Mouse (Mus musculus) CH12.LX (cell line): ENCODE measurements at regions not wholly inside any gene's neighbourhood (a gene's known extent, or its start where the extent isn't known, plus 50 kb on each side); places are given as distances from the start of the nearest gene placed in this dataset.

Source experiments
- CTCF ChIP-seq, 2 experiments: IDR thresholded peaks in 1 of 2; conservative IDR thresholded peaks in 1 of 2; 2 replicates each; pipeline ENCODE4 v1.5.1; 2011 to 2012; ENCODE audit warnings: low read depth in 2 of 2, low read length in 2 of 2, improper control_type of control experiment in 1 of 2, inconsistent platforms in 1 of 2, mild to moderate bottlenecking in 1 of 2, moderate library complexity in 1 of 2
- MAX ChIP-seq: IDR thresholded peaks from 2 replicates; pipeline ENCODE4 v1.6.1; 2011; ENCODE audit warnings: low read length, improper control_type of control experiment
- NELFE ChIP-seq: IDR thresholded peaks from 2 replicates; pipeline ENCODE4 v1.6.1; 2011; ENCODE audit warnings: low read depth, low read length, improper control_type of control experiment
- POLR2A ChIP-seq: IDR thresholded peaks from 2 replicates; pipeline ENCODE4 v1.6.1; 2011; ENCODE audit warnings: low read depth, mild to moderate bottlenecking, improper control_type of control experiment, low read length
- RAD21 ChIP-seq: IDR thresholded peaks from 2 replicates; pipeline ENCODE4 v1.6.1; 2011; ENCODE audit warnings: low read depth, mild to moderate bottlenecking, low read length, improper control_type of control experiment, moderate library complexity
- USF1 ChIP-seq: IDR thresholded peaks from 2 replicates; pipeline ENCODE4 v1.6.1; 2014; ENCODE audit warnings: low read depth, mild to moderate bottlenecking, inconsistent platforms, low read length, improper control_type of control experiment

DNA sequence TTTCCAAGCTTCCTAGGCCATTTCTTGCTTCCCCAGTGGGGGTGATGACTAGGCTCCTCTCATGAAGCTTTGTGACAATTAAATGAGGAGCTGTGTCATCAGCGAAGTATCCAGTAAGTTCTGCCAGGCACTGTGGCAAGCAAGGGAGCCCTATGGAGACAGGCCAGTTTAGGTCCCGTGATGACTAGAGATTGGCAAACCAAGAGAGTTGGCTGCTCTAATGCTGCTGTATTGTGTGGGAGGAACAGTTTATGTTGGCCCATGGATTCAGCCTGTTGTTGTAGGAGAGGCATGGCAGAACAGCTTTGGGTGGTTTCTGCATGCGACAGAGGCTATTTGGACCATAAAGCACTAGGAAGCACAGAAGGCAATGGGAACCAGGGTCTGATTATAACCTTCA lies 86.4 kb upstream of the Zfp618 start:
- TF ChIP-seq CTCF (conservative IDR thresholded peaks at IDR 0.05 in 1 of 2, IDR thresholded peaks at IDR 0.05 in 1 of 2; ENCODE audit: low read depth in 2 of 2, low read length in 2 of 2) (no peak), NELFE (no peak), USF1 (no peak), MAX (no peak), POLR2A (no peak), RAD21 (no peak)
